Mouse (Mus musculus) testis, adult 2 months (tissue): ENCODE results near the gene Actr1a. TPM values are rescaled to one million over a fixed set of nuclear protein-coding genes. Genes with fewer than 3 reads are reported as not detected.

Source experiments
- H3K27ac ChIP-seq: fragments of 200-500 bp; 2 replicates; pipeline ENCODE4 v1.5.1; 2012; ENCODE audit warnings: low read depth, low read length; ENCODE audit not compliant: control insufficient read depth, insufficient read depth
- H3K27me3 ChIP-seq: fragments of 200-500 bp; 2 replicates; pipeline ENCODE4 v1.6.1; 2012; ENCODE audit warnings: mild to moderate bottlenecking, low read length, moderate library complexity; ENCODE audit not compliant: control insufficient read depth, insufficient read depth
- H3K36me3 ChIP-seq: fragments of 200-500 bp; 2 replicates; pipeline ENCODE4 v1.6.1; 2012; ENCODE audit warnings: mild to moderate bottlenecking, low read length; ENCODE audit not compliant: control insufficient read depth, insufficient read depth
- H3K4me1 ChIP-seq: fragments of 200-500 bp; 2 replicates; pipeline ENCODE4 v1.6.1; 2012; ENCODE audit warnings: low read length; ENCODE audit not compliant: control insufficient read depth, insufficient read depth
- H3K4me3 ChIP-seq: fragments of 200-500 bp; 2 replicates; pipeline ENCODE4 v1.5.1; 2012; ENCODE audit warnings: low read depth, mild to moderate bottlenecking, low read length, moderate library complexity, mixed read lengths; ENCODE audit not compliant: control insufficient read depth
- CTCF ChIP-seq: fragments of 200-500 bp; IDR thresholded peaks from 2 replicates; pipeline ENCODE4 v1.5.1; 2012; ENCODE audit warnings: low read depth, mild to moderate bottlenecking, inconsistent platforms, low read length, moderate library complexity; ENCODE audit not compliant: control insufficient read depth, insufficient read depth, insufficient replicate concordance
- POLR2A ChIP-seq: fragments of 200-500 bp; IDR thresholded peaks from 2 replicates; pipeline ENCODE4 v1.6.1; 2012; ENCODE audit warnings: low read depth, mild to moderate bottlenecking, inconsistent platforms, low read length, moderate library complexity; ENCODE audit not compliant: control insufficient read depth
- polyA plus RNA-seq: library from polyadenylated mRNA; depleted of rRNA; stranded (reverse); fragments of >200 nt; gene quantifications from 2 replicates; pipeline ENCODE4 v1.2.3, GENCODE M21; 2012

The Actr1a gene
- polyA plus RNA-seq, 1 experiment, result 179 TPM

DNA sequence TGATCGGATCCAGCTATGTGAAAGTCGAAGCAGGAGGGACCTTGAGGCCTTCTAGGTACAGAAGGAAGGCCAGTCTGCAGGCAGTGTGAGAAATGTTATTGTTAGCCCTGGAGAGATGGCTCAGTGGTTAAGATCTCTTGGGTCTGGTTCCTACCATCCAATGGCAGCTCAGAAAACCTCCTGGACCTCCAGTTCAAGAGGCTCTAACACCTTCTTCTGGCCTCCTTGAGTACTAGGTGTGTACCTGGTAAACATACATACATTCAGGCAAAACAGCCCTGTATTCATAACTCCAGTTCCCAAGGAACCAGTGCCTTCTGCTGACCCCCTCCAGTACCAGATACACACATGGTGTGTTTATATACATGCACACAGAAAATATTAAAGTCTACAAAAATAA, 18.4 kb upstream of the Actr1a start:
- no peak overlapping the region for H3K27ac ChIP-seq
- H3K4me3 ChIP-seq, result no peak overlapping the region
- peaks cover 2% of the 10 kb centered on the region; the same call in 1 of the 2 replicates for H3K4me1 ChIP-seq
- no peaks in the 10 kb centered on the region for H3K27me3 ChIP-seq
- H3K36me3 ChIP-seq, result no peaks in the 10 kb centered on the region; the same call in 1 of the 2 replicates
- TF ChIP-seq CTCF (no peak), POLR2A (no peak)

DNA sequence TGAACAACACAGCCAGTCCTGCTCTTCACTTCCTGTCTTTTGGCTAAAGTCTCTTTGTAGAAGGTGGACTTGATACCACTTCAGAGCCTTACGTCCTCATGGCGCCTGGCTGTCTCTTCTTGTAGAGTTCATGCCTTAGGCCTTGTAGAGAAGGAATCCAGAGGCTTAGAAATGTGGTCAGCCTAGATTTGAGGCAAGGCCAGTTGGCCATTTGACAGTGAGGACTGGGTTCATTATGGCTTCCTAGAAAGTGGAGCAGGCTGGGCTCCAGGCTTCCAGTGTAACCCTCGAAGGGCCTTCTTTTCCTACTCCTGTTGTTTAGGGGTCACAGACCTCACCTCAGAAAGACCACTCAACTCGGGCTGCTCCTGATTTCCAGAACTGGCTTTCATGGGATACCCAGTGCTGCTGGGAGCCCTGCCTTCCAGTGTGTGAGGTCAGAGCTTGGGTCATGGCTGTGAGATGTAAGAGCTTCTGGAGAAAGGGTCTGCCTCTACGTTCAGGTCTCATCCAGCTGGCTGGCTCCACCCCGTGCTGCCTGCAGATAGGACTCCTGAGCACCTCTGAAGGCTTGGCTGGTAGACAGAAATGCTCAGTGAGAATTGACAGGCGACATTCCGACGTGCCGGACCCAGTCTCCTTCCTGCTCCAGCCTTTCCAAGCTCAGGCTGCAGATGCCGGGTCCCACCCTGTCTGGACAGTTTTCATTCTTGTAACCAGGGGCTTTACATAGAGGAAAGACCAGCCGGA, 16.7 kb upstream of the Actr1a start:
- Histone ChIP-seq H3K36me3 (no peaks in the 10 kb centered on the region; the same call in 1 of the 2 replicates), H3K4me3 (no peak overlapping the region), H3K27me3 (no peaks in the 10 kb centered on the region), H3K27ac (no peak overlapping the region), H3K4me1 (peaks cover 2% of the 10 kb centered on the region; the same call in 1 of the 2 replicates)
- TF ChIP-seq CTCF (no peak), POLR2A (no peak)

DNA sequence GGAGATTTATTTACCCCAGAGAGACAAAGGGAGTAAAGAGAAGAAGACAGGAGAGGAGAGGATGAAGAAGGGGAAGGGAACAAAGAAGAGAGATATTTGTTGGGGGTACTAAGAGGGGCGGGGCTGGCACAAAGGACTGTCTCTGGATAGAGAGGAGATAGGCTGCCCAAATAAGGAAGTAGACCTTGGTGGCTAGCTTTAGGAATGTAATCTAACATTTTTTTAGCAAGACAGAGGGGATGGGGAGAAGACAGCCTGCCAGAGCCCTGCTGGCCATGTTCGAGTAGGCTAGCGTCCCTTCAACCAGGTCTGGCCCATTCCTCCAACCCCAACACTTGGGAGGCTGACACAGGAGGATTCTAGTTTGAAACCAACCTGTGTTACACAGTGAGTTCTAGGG, 14.0 kb upstream of the Actr1a start:
- TF ChIP-seq CTCF (no peak), POLR2A (no peak)

DNA sequence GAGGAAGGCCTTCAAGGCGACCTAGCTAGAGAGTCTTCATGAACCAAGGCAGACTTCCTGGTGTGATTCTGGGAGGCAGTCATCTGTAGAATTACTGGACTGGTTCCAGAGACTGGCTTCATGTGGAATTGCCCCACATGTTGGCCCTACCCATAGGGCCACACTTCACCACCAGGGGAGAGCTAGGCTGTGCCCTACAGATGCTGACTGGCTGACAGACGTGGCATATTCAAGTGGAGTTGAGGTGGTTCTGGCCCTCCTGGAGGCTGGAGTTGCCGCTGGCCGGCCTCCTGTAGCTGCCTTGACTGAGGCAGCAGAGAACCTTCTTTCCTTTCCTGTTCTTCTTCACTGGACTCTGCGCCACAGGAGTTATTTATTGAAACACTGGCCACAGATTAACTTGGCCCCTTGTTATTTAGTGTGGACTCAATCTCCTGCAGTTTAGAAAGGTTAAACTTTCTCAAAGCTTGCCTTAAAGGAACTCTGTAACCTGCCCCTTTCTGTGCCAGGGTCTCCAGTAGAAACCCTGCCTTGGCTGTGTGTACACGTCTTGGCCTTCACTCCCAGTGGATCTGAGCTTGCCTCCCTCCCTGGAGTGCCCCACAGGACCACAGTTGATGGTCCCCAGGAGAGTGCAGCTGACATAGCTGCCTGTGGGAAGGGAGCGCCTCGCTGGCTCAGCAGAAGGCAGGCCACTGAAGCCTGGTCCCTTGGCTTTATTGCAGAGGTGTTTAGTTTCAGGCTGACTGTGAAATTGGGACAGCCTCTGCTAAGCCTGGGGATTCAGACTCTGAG, 11.2 kb upstream of the Actr1a start:
- Histone ChIP-seq H3K27ac (no peak overlapping the region), H3K27me3 (no peaks in the 10 kb centered on the region), H3K4me3 (no peak overlapping the region), H3K4me1 (peaks cover 2% of the 10 kb centered on the region; the same call in 1 of the 2 replicates), H3K36me3 (no peaks in the 10 kb centered on the region; the same call in 1 of the 2 replicates)
- TF ChIP-seq POLR2A (no peak), CTCF (no peak)

More for the DNA sequence above, 14.0 kb upstream of the Actr1a start:
- H3K27ac ChIP-seq, result peak overlapping the region; percentile 11; the same call in 1 of the 2 replicates
- H3K36me3 ChIP-seq, result no peaks in the 10 kb centered on the region; the same call in 1 of the 2 replicates
- no peak overlapping the region for H3K4me3 ChIP-seq
- H3K27me3 ChIP-seq, result no peaks in the 10 kb centered on the region
- peaks cover 2% of the 10 kb centered on the region; the same call in 1 of the 2 replicates for H3K4me1 ChIP-seq

DNA sequence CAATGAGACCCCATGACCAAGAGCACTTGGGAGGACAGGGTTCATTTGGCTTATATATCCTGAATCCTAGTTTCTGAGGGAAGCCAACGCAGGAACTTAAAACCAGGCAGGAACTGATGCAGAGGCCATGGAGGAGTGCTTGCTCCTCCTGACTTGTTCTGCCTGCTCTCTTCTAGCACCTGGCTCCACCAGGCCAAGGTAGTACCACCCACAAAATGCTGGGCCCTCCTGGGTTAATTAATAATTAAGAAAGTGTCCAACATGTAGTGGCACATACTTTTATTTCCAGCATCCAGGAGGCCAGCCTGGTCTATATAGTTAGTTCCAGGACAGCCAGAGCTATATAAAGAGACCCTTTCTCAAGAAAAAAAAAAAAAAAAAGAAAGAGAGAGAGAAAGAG, 8.5 kb upstream of the Actr1a start:
- no peak overlapping the region for H3K4me3 ChIP-seq
- H3K4me1 ChIP-seq, result no peaks in the 10 kb centered on the region
- TF ChIP-seq CTCF (no peak), POLR2A (no peak)
- H3K27me3 ChIP-seq, result no peaks in the 10 kb centered on the region
- no peaks in the 10 kb centered on the region for H3K36me3 ChIP-seq
- H3K27ac ChIP-seq, result no peak overlapping the region

DNA sequence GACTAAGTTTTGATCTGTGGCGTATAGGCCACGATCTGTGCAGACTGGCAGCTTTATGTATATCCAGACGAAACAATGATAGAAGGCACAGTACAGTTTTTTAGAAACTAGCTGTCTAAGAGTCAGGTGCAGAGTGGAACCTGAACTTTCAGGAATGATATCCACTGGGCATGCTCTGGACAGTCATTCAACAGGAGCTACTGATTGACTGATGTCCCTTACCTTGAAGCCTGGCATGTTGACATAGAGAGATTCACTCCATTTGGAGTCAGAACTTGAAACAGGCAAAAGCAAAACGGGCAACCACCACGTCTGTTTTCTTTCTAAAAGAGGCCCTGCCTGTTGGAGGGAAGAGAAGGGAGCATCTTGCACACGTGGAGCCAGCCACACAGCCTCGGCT, 5.0 kb upstream of the Actr1a start:
- H3K36me3 ChIP-seq, result no peaks in the 10 kb centered on the region
- no peak overlapping the region for H3K4me3 ChIP-seq
- TF ChIP-seq CTCF, result no peak
- no peak for TF ChIP-seq POLR2A
- H3K27me3 ChIP-seq, result no peaks in the 10 kb centered on the region
- H3K4me1 ChIP-seq, result peaks cover 5% of the 10 kb centered on the region; the same call in 1 of the 2 replicates
- H3K27ac ChIP-seq, result no peak overlapping the region

DNA sequence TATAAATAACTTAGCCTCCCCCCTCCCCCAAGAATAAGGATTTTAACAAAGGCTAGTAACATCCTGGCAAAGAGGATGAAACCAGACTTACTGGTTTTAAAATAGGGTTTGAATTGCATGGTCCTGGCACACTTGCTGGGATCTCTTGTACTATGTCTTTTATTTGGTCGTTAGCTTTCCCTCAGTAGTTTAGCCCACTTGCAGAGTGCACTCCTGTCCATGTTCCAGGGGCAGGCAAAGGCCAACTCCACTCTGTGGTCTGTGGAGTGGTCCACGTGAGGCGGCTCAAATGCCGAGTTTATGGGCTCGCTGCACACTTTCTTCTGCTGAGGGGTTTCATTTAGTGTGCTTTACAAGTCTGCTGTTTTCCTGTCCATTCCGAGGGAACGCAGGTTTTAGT, 4.3 kb upstream of the Actr1a start:
- Histone ChIP-seq H3K27ac (no peak overlapping the region), H3K4me1 (peaks cover 5% of the 10 kb centered on the region; the same call in 1 of the 2 replicates), H3K27me3 (no peaks in the 10 kb centered on the region), H3K36me3 (no peaks in the 10 kb centered on the region), H3K4me3 (no peak overlapping the region)
- TF ChIP-seq CTCF, result no peak
- no peak for TF ChIP-seq POLR2A
